Mouse (Mus musculus): ENCODE measurements at regions not wholly inside any gene's neighbourhood (a gene's known extent, or its start where the extent isn't known, plus 50 kb on each side); places are given as distances from the start of the nearest gene placed in this dataset.

- H3K9ac ChIP-seq = no peak overlapping the region
- no peak for ATAC-seq
- TF ChIP-seq CTCF (IDR thresholded peaks at IDR 0.05; ENCODE audit: low read depth) = no peak
- no peak overlapping the region for H3K4me2 ChIP-seq (ENCODE audit: low read depth)
- no peak for DNase-seq
- no peaks in the 10 kb centered on the region for H3K4me1 ChIP-seq (ENCODE audit: insufficient read depth)
- 87% methylated on average over 10 of the region's 10 CpGs for WGBS
- no peak overlapping the region for H3K27ac ChIP-seq (ENCODE audit: low read depth, low read length)
- H3K27me3 ChIP-seq (ENCODE audit: insufficient read depth, low read length) = no peaks in the 10 kb centered on the region
- no peaks in the 10 kb centered on the region for H3K9me3 ChIP-seq (ENCODE audit: low read length)
- no peaks in the 10 kb centered on the region for H3K36me3 ChIP-seq (ENCODE audit: insufficient read depth)
- H3K4me3 ChIP-seq (ENCODE audit: low read depth, low read length) = no peak overlapping the region
These were observed 170.6 kb upstream of the Spdye4c start for GRCm38 (mm10) chr2:128420406-128420805.

- ATAC-seq = no peak
- Histone ChIP-seq H3K9me3 (ENCODE audit: low read length) (no peaks in the 10 kb centered on the region), H3K27ac (ENCODE audit: low read depth, low read length) (no peak overlapping the region), H3K4me2 (ENCODE audit: low read depth) (no peak overlapping the region), H3K36me3 (ENCODE audit: insufficient read depth) (no peaks in the 10 kb centered on the region), H3K27me3 (ENCODE audit: insufficient read depth, low read length) (no peaks in the 10 kb centered on the region), H3K4me3 (ENCODE audit: low read depth, low read length) (no peak overlapping the region), H3K9ac (no peak overlapping the region), H3K4me1 (ENCODE audit: insufficient read depth) (no peaks in the 10 kb centered on the region)
- 33% methylated on average over 6 of the region's 6 CpGs for WGBS
- DNase-seq = no peak
- peak; percentile 54 for TF ChIP-seq CTCF (IDR thresholded peaks at IDR 0.05; ENCODE audit: low read depth)
These were observed 168.3 kb upstream of the Spdye4c start for GRCm38 (mm10) chr2:128422677-128423076.

DNA sequence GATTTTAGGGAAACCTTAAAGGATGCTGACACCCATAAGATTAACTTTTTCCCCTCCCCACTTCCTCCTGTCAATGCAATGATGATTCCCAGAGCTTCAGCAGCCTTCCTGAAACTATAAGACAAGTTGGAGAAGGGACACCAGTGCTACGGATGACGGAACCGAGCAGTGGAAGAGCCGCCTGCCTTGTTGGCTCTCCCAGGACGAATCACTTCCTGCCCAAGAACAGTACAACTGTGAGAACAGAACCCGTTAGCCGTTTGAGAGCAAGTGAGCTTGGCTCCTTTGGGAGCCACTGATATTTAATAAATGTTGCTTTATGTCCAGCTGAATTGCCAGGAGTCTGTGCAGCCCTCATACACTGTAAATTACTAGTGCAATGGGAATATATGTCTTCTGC, 166.8 kb upstream of the Spdye4c start:
- H3K27ac ChIP-seq (ENCODE audit: low read depth, low read length) = no peak overlapping the region
- no peak for TF ChIP-seq CTCF (IDR thresholded peaks at IDR 0.05; ENCODE audit: low read depth)
- 88% methylated on average over 7 of the region's 7 CpGs for WGBS
- DNase-seq (no peak), ATAC-seq (no peak)
- H3K4me1 ChIP-seq (ENCODE audit: insufficient read depth) = no peaks in the 10 kb centered on the region
- no peaks in the 10 kb centered on the region for H3K36me3 ChIP-seq (ENCODE audit: insufficient read depth)
- no peaks in the 10 kb centered on the region for H3K27me3 ChIP-seq (ENCODE audit: insufficient read depth, low read length)
- H3K4me2 ChIP-seq (ENCODE audit: low read depth) = no peak overlapping the region
- H3K9ac ChIP-seq = no peak overlapping the region
- H3K4me3 ChIP-seq (ENCODE audit: low read depth, low read length) = no peak overlapping the region
- H3K9me3 ChIP-seq (ENCODE audit: low read length) = no peaks in the 10 kb centered on the region

- Histone ChIP-seq H3K27ac (ENCODE audit: low read depth, low read length) (no peak overlapping the region), H3K4me2 (ENCODE audit: low read depth) (no peak overlapping the region), H3K9me3 (ENCODE audit: low read length) (no peaks in the 10 kb centered on the region), H3K9ac (no peak overlapping the region), H3K4me1 (ENCODE audit: insufficient read depth) (no peaks in the 10 kb centered on the region), H3K27me3 (ENCODE audit: insufficient read depth, low read length) (no peaks in the 10 kb centered on the region), H3K36me3 (ENCODE audit: insufficient read depth) (no peaks in the 10 kb centered on the region), H3K4me3 (ENCODE audit: low read depth, low read length) (no peak overlapping the region)
- WGBS = 87% methylated on average over 6 of the region's 6 CpGs
- ATAC-seq = no peak
- DNase-seq = no peak
- no peak for TF ChIP-seq CTCF (IDR thresholded peaks at IDR 0.05; ENCODE audit: low read depth)
These were observed 163.7 kb upstream of the Spdye4c start for GRCm38 (mm10) chr2:128427181-128427880.

GRCm38 (mm10) chr2:128428154-128428553, 162.9 kb upstream of the Spdye4c start:
- ATAC-seq (no peak), DNase-seq (peak; percentile 16)
- H3K4me1 ChIP-seq (ENCODE audit: insufficient read depth) = no peaks in the 10 kb centered on the region
- H3K27me3 ChIP-seq (ENCODE audit: insufficient read depth, low read length) = no peaks in the 10 kb centered on the region
- TF ChIP-seq CTCF (IDR thresholded peaks at IDR 0.05; ENCODE audit: low read depth) = no peak
- H3K4me3 ChIP-seq (ENCODE audit: low read depth, low read length) = no peak overlapping the region
- no peak overlapping the region for H3K27ac ChIP-seq (ENCODE audit: low read depth, low read length)
- H3K9me3 ChIP-seq (ENCODE audit: low read length) = no peaks in the 10 kb centered on the region
- no peak overlapping the region for H3K9ac ChIP-seq
- H3K36me3 ChIP-seq (ENCODE audit: insufficient read depth) = no peaks in the 10 kb centered on the region
- H3K4me2 ChIP-seq (ENCODE audit: low read depth) = no peak overlapping the region
- WGBS = 7% methylated on average over 7 of the region's 7 CpGs

GRCm38 (mm10) chr2:128428651-128429633, 162.1 kb upstream of the Spdye4c start:
- Histone ChIP-seq H3K36me3 (ENCODE audit: insufficient read depth) (no peaks in the 10 kb centered on the region), H3K27ac (ENCODE audit: low read depth, low read length) (peak overlapping the region; percentile 21; the same call in 1 of the 2 replicates), H3K9me3 (ENCODE audit: low read length) (no peaks in the 10 kb centered on the region), H3K4me3 (ENCODE audit: low read depth, low read length) (0 out of 2 replicates have a peak overlapping the region, but pooled peaks have one; percentile 2), H3K27me3 (ENCODE audit: insufficient read depth, low read length) (no peaks in the 10 kb centered on the region), H3K4me2 (ENCODE audit: low read depth) (no peak overlapping the region), H3K4me1 (ENCODE audit: insufficient read depth) (no peaks in the 10 kb centered on the region), H3K9ac (no peak overlapping the region)
- no peak for TF ChIP-seq CTCF (IDR thresholded peaks at IDR 0.05; ENCODE audit: low read depth)
- 64% methylated on average over 18 of the region's 18 CpGs for WGBS
- no peak for ATAC-seq
- no peak for DNase-seq

DNA sequence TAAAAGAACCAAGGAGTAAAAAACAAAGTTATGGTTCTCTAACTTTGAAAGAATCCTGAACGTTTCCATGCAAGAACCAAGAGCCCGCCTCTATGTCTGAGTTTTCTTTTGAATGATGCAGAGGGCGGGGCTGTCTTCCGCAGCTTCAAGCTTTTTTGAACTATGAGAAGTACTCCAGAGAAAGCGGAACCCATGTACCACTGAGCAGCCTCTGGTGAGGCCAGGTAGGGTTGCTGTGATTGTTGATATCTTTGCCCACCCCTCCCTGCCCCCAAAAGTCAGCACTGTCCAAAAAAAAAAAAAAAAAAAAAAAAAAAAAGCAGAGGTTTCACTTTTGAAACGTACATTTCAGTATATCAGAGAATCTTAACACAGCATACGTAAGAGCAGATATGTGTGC, 161.2 kb upstream of the Spdye4c start:
- Histone ChIP-seq H3K9me3 (ENCODE audit: low read length) (no peaks in the 10 kb centered on the region), H3K4me1 (ENCODE audit: insufficient read depth) (no peaks in the 10 kb centered on the region), H3K4me3 (ENCODE audit: low read depth, low read length) (no peak overlapping the region), H3K36me3 (ENCODE audit: insufficient read depth) (no peaks in the 10 kb centered on the region), H3K27me3 (ENCODE audit: insufficient read depth, low read length) (no peaks in the 10 kb centered on the region), H3K4me2 (ENCODE audit: low read depth) (no peak overlapping the region), H3K9ac (no peak overlapping the region), H3K27ac (ENCODE audit: low read depth, low read length) (peak overlapping the region; percentile 21; the same call in 1 of the 2 replicates)
- ATAC-seq = no peak
- no peak for DNase-seq
- no peak for TF ChIP-seq CTCF (IDR thresholded peaks at IDR 0.05; ENCODE audit: low read depth)
- WGBS = 62% methylated on average over 7 of the region's 7 CpGs
